Mouse (Mus musculus) bone marrow, adult 2 months (tissue): ENCODE data around the gene Caskin2. TPM values are rescaled to one million over a fixed set of nuclear protein-coding genes. Genes with fewer than 3 reads are reported as not detected.
A peak's percentile ranks its signal among the peaks of the same experiment; 100 is the strongest.

ENCODE experiments used
- H3K27ac ChIP-seq: fragments of 200-500 bp; 2 replicates; pipeline ENCODE4 v1.5.1; 2012; ENCODE audit warnings: low read depth, mild to moderate bottlenecking, control low read depth, inconsistent platforms, low read length; ENCODE audit not compliant: control insufficient read depth, poor library complexity, insufficient read depth
- H3K4me1 ChIP-seq: fragments of 200-500 bp; 2 replicates; pipeline ENCODE4 v1.6.1; 2011; ENCODE audit warnings: low read length; ENCODE audit not compliant: control insufficient read depth, insufficient read depth
- H3K4me3 ChIP-seq: fragments of 200-500 bp; replicated peaks from 2 replicates; pipeline ENCODE3; 2011; ENCODE audit warnings: mild to moderate bottlenecking, low read depth, low read length, control low read depth; ENCODE audit not compliant: control insufficient read depth
- CTCF ChIP-seq: fragments of 200-500 bp; IDR thresholded peaks from 2 replicates; pipeline ENCODE4 v1.5.1; 2011; ENCODE audit warnings: low read length, control low read depth; ENCODE audit not compliant: control insufficient read depth, insufficient read depth
- POLR2A ChIP-seq: fragments of 200-500 bp; IDR thresholded peaks from 2 replicates; pipeline ENCODE4 v1.6.1; 2011; ENCODE audit warnings: low read depth, mild to moderate bottlenecking, control low read depth, low read length, borderline replicate concordance; ENCODE audit not compliant: control insufficient read depth
- WGBS: fragments of 180-500 bp; shearing (Covaris S2); methylation state at CpG from one replicate; pipeline ENCODE4 v1.1.7; 2018; 5-methylcytosine and 5-hydroxymethylcytosine counted together
- polyA plus RNA-seq: library from polyadenylated mRNA; stranded (reverse); fragments of >200 nt; gene quantifications from 2 replicates; pipeline ENCODE4 v1.2.4, GENCODE M21; 2011; ENCODE audit warnings: low replicate concordance; ENCODE audit not compliant: missing spikeins, insufficient read depth, insufficient read length

The Caskin2 gene
- polyA plus RNA-seq, 1 experiment: 6.7 TPM

DNA sequence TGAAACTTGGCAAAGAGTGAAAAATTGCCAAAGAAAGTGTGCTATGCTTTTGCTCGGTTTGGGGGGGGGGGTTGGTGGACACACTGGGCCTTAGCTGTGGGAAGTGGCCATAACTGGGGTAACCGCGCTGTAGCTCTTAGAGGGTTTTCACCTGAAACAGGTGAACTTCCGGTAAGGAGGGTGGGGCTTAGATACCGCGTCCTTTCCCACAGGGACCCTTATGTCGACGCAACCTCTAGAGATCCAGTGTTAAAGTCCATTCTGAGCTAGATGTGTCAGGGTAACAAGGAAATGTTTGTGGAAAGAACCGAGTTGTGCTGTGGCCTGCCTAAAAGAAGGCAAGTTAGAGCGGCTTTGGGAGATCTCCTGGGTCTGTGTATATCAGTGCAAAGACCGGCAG lies 11.4 kb upstream of the Caskin2 start:
- H3K4me3 ChIP-seq: no peak overlapping the region
- H3K4me1 ChIP-seq: no peaks in the 10 kb centered on the region; the same call in 1 of the 2 replicates
- no peak for TF ChIP-seq CTCF
- TF ChIP-seq POLR2A: no peak
- 31% methylated on average over 11 of the region's 11 CpGs for WGBS
- no peak overlapping the region for H3K27ac ChIP-seq

DNA sequence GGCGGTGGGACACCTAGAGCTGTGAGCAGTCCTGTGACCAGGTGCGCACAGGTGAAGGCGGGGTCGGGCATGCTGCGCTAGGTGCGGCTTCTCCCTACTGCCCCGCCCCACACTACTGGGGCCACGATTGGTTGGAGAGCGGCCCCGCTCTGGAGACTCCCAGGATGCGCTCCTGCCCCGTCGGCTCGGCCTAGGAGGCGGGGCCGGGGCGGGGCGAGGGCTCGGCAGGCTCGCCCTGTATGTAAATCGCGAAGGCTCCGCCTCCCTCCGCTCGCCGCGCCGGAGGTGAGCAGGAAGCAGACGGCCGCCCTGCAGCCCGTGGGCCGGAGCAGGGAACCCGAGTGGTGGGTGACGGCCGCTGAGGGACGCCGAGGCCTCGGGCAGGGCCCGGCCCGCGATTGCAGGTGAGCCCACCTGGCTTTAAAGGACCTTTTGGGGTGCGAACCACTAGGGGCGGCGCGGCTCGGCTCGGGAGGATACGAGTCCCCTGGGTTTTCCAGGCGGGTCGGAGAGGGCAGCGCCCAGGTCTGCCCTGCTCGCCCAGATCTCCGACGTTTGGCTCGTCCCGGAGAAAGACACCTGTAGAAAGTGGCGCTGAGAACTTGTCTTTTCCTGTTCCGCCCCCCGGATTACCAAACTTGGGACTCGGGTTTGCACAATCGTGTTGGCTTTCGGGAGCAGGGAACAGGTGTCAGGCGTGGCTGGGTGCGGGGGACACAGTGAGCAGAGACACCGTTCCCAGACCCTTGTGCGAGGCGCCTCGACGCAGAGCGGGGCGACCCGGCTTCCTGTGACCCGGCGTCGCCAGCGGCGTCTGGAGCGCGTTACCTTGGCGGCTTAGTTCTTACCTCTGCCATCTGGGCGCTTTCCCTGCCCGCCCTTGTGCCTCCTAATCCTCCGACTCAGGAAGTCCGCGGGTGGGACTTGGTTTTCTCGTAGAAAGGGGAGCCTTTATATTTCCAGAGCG lies 10.6 kb upstream of the Caskin2 start, which contains the start of gene Llgl2:
TSS of gene Llgl2 (plus strand) at position 276 of the 967 bp plus-strand sequence.
- H3K4me3 ChIP-seq: peak within 1 kb of the TSS; percentile 67
- TF ChIP-seq CTCF: no peak
- peak; percentile 63; the same call in 1 of the 2 replicates for TF ChIP-seq POLR2A
- H3K27ac ChIP-seq: peak within 1 kb of the TSS; percentile 4; the same call in 1 of the 2 replicates
- no peaks in the 10 kb centered on the region; the same call in 1 of the 2 replicates for H3K4me1 ChIP-seq
- 1% methylated on average over 87 of the region's 87 CpGs for WGBS

DNA sequence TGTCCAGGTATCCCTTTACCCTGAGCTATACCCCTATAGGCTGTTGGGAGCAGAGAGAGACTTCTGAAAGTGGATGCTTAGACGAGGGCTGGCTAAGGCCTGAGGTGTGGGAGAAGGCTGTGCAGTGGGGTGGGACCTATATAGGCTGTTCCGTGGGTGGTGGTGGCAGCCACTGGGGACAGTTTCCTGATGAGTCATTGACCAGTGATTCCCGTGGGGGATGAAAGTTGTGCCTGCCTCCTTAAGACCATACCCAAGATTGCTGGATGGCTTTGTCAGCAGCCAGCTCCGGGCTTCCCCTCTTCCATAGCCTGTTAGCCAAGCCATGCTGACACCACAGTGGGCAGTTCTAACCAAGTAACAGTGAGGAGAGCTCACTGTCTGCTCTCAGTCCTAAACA lies 7.6 kb upstream of the Caskin2 start:
- H3K4me3 ChIP-seq: no peak overlapping the region
- WGBS: 57% methylated on average over 4 of the region's 4 CpGs
- H3K4me1 ChIP-seq: no peaks in the 10 kb centered on the region; the same call in 1 of the 2 replicates
- no peak overlapping the region for H3K27ac ChIP-seq
- no peak for TF ChIP-seq POLR2A
- TF ChIP-seq CTCF: no peak

DNA sequence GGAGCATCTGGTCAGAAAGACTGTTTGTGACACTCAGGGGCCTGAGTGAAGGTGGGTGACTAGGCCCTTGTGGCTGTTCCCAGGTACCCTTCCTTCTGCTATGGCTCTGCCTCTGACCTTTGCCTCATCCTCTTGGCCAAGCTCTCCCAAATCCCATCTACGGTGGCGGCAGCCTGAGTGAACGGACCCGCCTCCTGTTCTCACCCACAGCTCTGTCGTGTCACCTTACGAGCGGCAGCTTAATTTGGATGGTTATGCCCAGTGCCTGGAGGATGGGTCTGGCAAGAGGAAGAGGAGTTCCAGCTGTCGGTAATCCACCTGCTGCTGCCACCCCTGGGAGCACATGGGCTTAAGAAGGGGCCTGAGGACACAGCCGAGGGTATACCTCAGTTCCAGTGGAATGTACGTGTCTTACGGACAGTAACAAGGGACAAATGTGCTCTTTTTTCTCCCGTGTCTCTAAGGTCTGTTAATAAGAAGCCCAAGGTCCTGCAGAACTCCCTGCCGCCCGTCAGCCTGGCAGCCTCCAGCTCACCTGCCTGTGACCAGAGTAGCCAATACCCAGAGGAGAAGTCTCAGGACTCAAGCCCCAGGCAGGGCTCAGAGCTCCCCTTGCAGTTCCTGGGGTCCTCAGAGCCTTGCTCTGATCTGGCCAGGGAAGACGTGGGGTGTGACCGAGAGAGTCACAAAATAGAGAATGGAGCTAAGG lies 6.6 kb upstream of the Caskin2 start:
- TF ChIP-seq POLR2A: no peak
- no peak overlapping the region for H3K27ac ChIP-seq
- no peak overlapping the region for H3K4me3 ChIP-seq
- peaks cover 2% of the 10 kb centered on the region; the same call in 1 of the 2 replicates for H3K4me1 ChIP-seq
- WGBS: 92% methylated on average over 16 of the region's 16 CpGs

DNA sequence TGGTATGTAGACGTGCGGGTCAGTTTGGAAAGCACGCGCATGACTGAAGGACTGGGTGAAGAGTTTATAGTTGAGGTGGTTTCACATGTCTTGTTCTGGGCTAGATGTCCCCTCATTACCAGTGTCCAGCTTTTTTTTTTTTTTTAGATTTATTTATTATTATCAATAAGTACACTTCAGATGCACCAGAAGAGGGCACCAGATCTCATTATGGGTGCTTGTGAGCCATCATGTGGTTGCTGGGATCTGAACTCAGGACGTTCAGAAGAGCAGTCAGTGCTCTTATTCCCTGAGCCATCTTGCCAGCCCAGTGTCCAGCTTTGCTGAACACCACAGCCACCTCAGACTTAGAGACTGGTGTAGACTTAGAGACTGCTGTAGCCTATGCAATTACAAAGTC lies 3.9 kb upstream of the Caskin2 start:
- Histone ChIP-seq H3K4me3 (no peak overlapping the region), H3K27ac (no peak overlapping the region), H3K4me1 (0 out of 2 replicates have a peak, but pooled peaks cover 2% of the 10 kb centered on the region)
- TF ChIP-seq POLR2A (no peak), CTCF (no peak)
- 84% methylated on average over 5 of the region's 5 CpGs for WGBS

DNA sequence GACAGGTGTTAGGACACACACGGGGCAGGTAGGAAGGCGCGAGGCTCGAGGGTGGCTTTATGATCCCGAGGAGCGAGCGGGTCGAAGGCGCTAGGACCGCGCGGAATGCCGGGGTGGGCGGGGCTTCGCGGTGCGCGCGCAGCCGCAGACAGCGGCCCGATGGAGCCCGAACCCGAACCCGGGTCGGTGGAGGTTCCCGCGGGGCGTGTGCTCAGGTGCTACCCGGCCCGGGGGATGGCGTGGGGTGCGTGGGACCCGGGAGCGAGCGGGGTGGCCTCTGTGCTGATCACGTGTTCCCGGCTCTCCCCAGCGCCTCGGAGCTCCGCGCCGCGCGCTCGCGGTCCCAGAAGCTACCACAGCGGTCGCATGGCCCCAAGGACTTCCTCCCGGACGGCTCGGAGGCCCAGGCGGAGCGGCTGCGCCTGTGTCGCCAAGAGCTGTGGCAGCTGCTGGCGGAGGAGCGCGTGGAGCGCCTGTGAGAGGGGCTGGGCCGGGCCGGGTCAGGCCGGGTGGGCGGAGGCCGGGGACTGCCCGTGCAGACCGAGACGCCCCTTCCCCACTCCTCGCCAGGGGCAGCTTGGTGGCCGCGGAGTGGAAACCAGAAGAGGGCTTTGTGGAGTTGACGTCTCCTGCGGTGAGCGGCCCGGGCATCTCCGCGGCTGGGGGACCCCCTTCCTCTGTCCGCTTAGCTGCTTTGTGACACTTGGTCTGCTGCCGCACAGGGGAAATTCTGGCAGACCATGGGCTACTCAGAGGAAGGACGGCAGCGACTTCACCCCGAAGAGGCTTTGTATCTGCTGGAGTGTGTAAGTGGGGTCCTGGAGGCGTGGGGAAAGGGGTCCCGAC lies 1.4 kb upstream of the Caskin2 start, which contains the start of gene Tsen54:
TSS of gene Tsen54 (plus strand) at position 120 of the 846 bp plus-strand sequence.
- Histone ChIP-seq H3K4me3 (peak within 1 kb of the TSS; percentile 83), H3K4me1 (0 out of 2 replicates have a peak, but pooled peaks cover 2% of the 10 kb centered on the region), H3K27ac (peak within 1 kb of the TSS; percentile 64)
- 2% methylated on average over 84 of the region's 84 CpGs for WGBS
- peak; percentile 57; the same call in 1 of the 2 replicates for TF ChIP-seq POLR2A
- TF ChIP-seq CTCF: no peak

DNA sequence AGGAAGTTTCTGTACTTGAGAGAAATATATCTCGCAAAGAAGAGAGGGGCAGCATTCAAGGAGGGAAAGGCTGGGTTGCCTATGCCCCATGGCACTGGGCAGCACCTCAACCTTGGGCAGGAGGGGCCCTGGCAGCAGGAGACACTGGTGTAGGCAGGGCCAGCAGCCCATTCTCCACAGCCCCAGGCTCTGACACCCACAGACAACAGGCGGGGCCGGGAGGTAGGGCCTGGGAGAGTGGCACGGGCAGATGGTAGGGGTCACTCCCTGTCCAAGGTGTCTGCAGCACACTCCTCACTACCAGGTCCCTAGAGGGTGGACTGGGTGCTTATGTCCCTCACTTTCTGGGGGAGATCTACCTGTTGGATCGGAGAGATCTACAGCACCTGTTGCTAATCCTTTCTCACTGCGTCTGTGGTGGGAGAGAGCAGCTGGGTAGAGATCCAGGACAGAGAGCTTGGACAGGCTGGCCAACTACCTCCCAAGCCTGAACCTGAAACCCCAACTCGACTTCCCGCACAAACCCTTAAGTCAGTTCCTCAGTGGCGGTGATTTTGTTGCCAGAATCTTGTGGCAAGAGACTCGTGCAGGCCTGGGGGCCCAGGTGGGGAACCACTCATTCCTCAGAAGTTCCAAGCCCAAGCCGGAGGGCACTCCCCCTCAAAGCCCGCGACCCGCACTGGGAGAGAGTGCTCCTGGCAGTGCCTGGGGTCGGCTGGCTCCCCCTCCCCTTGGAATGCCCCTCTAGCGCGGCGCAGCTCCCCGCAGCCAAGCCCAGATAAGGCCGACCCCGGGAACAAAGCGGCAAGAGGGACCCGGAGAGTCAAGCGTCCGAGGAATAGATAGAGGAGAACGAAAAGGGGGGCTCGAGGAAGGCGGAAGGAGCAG lies 662 bp downstream of the Caskin2 start:
- 11% methylated on average over 28 of the region's 28 CpGs for WGBS
- Histone ChIP-seq H3K4me3 (peak overlapping the region; percentile 63), H3K4me1 (0 out of 2 replicates have a peak, but pooled peaks cover 2% of the 10 kb centered on the region), H3K27ac (no peak overlapping the region; the same call in 1 of the 2 replicates)
- TF ChIP-seq CTCF: no peak
- TF ChIP-seq POLR2A: no peak
